Mouse (Mus musculus) urinary bladder, postnatal 36 days (tissue): ENCODE data around the gene Klhl20.
"Not testable (repeated sequence)": the region's sequence is repeated elsewhere in the genome, so short reads cannot be mapped to it uniquely, and the experiment has no call there.

Experiments used
- DNase-seq, 2 experiments: peaks; one replicate each; pipeline ENCODE4 v3.0.0; 2022; ENCODE audit warnings: low spot score in 2 of 2, mixed read lengths in 1 of 2

Gene Klhl20

DNA sequence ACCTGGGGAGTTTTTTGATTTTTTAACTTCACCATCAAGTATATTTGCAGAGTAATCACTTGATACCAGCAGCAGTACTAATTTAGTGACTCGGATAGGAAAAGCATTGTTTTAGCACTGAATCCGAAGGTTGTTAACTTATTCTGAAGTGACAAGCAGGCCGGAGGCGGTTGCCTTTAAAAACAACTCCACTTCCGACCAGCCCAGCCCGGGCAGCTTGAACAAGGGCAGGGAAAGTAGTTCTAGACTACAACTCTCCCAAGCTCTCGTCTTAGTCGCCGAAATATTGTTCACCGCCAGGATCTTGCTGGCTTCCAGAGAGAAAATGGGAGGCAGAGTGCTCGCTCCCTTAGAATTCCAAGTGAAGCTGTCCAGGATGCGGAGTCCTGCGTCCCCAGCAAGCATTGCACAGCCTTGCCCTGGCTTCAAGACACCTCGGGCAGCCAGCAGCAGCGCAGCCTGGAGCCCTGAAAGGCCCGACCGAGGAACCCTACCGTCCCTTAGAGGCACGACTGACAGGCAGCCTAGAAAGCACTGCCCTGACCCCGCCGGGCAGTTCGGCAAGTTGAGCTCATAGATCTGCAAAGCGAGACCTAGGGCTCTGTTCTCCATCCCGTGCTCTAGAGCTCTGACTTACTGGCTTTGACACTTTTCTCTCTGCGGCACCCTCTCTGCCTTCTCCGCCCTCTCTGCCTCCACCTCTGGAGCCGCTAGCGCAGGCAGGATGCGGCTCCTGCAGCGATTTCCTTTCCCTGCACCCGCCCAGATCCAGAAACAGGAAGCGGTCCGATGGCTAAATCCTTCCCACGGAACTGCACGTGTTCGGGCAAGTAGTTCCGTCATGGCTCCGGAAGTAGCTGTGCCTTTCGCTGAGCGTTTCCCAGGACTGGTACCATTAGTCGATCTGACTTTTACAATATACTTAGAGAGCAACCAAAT is at the start of gene Klhl20:
Gene Klhl20, minus strand, starts transcription at position 786 of the 939 bp plus-strand sequence.
- DNase-seq: peak; percentile 93 to 95

DNA sequence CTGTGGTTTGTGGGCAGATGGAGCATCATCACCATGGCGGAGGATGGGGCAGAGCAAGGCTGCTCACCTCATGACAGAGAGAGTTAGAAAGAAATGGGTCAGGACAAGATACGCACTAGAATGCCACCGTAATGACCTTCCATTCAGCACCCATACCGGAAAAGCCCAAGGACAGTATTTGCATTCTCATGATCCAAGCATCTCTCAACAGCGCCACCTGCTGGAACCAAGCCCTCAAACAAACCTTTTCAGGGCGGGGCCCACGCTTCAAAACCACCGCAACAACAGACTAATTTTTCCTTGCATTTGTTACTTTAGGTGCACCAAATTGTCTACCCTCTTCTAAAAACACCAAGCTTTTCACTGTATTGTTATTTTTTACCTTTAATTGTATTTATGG is 49.4 kb upstream of the Klhl20 start:
- peak in 1 of 2 experiments; percentile 38 for DNase-seq

DNA sequence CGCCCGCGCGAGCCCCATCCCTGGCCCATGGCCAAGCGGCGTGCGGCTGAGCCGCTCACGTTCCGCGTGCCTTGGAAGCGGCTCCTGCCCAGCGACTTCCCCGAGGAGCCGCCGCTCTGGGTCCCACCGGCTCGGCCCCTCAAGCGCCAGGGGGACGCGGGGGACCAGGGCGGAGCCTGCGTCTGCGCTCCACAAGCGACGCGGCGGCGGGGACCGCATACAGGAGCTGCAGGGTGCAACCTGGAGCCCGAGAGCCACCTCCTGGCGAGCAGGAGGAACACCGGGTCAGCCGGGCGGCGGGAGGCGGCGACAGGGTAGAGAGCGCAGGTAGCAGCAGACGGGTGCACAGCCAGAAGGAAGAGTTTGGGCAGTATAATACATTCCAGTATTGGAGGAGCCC is 39.3 kb upstream of the Klhl20 start:
- DNase-seq: peak; percentile 65 to 73

DNA sequence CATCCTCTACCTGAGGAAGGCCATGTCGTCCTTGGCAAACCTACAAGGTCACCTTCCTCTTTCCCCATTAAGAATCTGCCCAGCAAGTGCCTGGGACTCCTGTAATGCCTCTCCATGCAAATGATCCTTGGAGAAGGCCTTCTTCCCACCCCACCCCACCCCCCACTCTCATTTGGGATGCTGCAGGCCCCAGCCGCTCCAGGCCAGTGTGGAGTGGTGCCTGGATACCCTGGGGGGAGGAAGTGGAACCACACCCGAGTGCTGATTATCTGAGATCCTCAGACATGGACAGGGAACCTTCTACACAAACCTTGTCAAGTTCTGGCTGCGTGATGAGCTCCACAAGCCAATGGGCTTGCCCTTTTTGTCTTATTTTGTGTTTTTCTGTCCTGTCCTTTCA is 29.0 kb upstream of the Klhl20 start:
- DNase-seq: no peak

DNA sequence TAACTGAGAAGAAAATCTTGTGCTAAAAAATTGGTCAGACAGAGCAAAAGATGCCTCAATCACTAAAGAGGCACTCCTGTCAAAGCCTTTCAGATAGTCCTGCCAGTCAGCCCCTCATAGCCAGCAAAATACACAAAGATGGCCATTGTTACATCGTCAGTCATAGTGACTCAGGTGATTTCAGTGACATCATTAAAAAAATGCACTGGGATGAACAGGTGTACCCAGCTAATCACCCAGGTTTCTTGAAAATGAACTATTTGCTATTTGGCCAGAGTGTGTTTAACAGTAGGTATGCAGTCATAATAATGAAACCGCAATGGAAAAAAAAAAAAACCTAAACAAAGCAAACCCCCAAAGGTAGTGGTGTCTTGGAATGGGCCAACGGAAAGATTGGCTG is 27.9 kb upstream of the Klhl20 start, which contains the start of gene Tex50:
Gene Tex50, minus strand, starts transcription at position 101 of the 400 bp plus-strand sequence.
- DNase-seq: no peak

DNA sequence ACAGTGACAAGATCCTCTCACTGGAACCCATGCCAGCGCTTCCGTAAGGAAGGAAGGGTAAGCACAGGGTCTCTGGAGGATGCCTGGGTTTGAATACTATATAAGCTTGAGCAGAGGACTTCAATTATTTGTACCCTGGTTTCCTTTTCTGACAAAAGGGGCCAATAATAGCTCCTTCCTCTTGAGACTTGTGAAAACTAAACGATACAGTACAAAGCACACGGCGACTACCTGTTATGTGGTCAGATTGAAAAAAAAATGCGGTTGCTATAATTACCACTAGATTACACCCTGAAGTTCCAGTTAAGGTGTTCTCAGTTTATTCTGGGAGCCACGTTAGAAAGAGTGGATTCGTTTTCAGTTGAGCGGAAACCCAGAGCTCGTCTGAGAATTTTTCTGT is 25.2 kb upstream of the Klhl20 start:
- DNase-seq: no peak

DNA sequence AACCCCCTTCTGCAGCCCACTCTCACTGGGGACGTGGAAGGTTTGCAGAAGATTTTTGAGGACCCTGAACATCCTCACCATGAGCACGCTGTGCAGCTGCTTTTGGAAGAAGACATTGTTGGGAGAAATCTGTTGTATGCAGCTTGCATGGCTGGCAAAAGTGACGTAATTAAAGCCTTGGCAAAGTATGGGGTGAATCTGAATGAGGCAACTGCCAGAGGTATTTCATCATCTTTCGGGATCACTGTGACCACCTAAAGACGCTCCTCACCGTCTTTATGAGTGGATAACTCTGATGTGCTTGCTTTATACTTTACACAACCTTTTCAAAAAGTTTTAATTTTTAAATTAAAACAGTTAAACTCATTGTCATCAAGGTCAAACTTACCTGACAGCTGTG is 19.8 kb upstream of the Klhl20 start:
- no peak for DNase-seq

- DNase-seq: no peak
Observed at GRCm38 (mm10) chr1:161147888-161148287, 16.6 kb upstream of the Klhl20 start.

- DNase-seq: not testable (repeated sequence)
Observed at GRCm38 (mm10) chr1:161145611-161146010, 14.3 kb upstream of the Klhl20 start.

DNA sequence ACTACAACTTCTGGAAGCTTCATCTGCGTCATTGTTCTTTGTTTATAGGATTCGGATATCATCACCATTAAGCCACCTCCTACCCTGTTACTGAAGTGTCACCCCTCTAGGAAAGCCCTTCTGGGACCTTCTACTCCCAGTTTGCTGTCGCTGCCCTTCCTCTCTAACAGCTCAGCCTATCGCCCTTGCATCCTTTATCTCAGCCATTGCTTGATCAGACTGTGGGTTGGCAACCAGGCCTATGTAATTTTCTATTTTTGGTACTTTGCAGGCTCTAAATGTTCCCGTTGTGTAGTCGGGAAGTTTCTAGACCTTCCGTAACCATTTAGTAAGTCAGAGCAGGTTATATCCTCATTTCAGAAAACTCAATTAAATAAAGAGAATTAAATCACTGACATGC is 11.9 kb upstream of the Klhl20 start:
- DNase-seq: no peak

DNA sequence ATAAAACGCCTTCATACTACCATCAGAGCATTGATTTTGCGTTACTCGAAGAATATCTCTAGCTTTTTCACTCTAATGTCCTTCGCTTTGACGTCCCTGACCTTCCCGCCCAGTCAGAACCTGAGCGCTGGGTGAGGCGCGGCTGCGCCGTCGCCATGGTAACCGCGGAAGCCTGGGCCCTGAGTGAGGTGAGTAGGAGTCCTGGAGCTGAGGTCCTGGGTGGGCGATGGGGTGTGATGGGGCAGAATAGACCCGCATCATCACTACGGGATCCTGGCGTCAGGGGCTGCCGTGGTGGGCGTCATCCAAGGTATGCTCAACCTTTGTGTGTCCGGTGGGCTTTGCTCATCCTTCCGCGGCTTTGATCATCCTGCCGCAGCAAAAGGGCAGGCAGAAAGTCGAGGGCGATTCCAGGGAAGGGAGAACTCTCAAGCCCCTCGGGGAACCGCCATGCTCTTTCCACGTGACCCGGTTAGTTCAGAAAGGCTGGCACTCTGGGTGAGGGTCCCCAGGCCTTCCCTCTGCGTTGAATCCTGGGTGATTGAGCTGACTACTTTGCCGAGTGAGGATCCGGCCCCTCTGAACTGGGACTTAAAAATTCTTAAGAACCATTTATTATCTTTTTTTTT is 11.3 kb upstream of the Klhl20 start, which contains the start of gene Ankrd45:
Gene Ankrd45, plus strand, starts transcription at position 161 of the 629 bp plus-strand sequence.
- DNase-seq: peak in 1 of 2 experiments; percentile 11

GRCm38 (mm10) chr1:161140026-161140762 is 8.9 kb upstream of the Klhl20 start:
- DNase-seq: peak in 1 of 2 experiments; percentile 34

- DNase-seq: no peak
Observed at GRCm38 (mm10) chr1:161139496-161139895, 8.2 kb upstream of the Klhl20 start.

DNA sequence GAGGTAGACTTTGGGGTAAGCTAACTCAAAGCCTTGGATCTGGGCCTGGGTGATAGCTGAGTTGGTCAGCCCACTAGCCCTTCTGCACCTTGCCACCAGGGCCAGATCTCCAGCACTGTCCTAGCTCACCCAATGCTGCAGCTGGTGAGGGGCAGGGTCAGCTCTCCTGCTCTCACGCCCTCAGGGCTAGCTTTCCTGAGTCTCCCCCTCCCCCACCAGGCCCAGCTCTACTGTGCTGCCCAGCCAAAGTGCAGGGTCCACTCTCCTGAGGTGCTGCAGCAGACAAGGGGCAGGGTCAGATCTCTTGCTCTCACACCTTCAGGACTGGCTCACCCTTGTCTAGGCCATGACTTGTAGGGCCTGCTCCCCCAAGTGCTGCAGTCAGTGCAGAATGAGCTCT is 4.8 kb downstream of the Klhl20 start:
- no peak for DNase-seq

GRCm38 (mm10) chr1:161122661-161123418 is 8.5 kb downstream of the Klhl20 start:
- DNase-seq: no peak

DNA sequence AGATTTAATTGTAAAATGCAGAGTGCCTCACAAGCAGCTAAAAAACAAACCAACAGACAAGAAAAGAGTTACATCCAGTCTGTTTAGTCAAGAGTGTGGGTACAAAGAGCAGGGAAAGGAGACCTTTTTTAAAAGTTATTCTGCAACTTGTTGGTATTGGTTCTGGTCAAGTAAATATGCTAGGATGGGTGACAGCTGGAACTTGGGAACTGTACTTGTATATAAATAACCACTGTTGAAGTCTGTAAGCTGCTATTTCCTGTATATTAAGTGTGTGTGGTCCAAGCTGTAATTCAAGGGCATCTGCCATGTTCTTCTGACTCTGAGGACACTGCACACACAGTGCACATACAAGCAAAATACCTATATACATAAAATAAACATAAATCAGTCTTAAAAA is 16.7 kb downstream of the Klhl20 start:
- no peak for DNase-seq

DNA sequence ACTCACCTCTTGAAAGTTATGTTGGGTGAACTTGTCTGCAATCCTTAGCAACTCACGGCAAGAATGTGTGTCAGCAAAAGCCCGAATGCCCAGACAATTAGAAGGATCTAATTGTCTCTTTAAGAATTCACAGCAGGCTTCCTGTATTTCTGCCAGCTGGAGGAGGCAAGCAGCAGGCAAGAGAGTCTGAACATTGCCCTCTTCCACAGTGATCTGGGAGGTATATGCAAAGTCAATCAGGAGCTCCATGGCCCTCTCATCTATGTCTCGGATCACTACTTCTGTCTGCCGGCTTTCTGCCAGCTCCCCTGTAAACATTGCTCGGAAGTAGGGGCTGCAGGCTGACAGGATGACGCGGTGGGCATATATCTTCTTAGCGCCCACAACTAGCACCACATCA is 22.1 kb downstream of the Klhl20 start:
- no peak for DNase-seq

DNA sequence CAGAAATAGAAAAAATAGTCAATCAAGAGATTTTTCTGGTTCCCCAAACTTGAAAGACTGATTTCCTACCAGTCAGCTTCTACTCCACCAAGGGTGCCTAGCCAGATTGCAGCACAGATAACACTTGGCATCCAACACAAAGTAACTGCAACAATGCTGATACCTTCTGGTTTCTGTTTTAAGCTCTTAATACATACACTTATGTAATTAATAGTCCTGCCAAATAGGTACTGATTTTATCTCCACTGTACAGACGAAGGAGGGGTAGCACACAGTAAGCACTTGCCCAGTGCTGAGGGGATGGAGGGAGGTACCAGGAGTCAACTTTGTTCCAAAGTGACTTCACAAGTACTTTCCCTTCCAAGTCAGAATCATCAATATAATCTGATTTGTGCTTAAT is 27.5 kb downstream of the Klhl20 start:
- DNase-seq: no peak

DNA sequence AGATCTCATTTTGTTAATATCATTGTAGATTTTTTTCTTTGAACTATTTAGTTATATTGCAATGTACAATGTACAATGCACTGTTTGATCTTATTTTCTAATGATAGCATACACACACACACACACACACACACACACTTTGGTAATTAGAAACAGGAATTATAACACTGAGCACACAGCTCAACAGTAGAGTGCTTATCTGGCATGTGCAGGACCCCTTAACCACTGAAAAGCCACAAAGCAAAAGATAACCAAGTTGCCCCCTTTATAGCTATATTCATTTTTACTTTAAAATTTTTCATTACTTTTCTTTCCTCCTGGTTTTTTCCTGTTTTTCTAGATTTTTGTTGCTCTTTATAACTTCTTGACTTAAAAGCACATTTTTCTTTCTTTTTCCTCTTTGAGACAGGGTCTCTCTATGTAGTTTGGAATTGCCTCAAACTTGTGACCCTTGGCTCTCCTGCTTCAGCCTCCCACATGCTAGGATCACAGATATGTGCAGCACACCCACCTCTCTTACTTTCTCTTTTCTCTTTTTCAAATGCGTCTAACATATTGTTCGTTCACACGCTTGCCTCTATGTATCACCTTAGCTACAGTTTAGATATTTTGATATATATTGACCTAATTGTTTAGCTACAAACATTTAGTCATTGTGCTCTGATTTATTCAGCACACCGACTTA is 31.4 kb downstream of the Klhl20 start:
- DNase-seq: no peak

DNA sequence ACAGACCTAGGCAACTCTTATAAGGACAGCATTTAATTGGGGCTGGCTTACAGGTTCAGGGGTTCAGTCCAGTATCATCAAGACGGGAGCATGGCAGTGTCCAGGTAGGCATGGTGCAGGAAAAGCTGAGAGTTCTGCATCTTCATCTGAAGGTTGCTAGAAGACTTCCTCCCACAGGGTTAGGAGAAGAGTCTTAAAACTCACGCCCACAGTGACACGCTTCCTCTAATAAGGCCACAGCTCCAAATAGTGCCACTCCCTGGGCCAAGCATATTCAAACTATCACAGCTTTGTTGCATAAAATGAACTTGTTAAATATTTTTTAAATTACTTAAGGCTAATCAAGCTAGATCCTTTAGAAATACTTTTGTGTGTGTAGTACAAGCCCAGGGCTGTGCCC is 54.1 kb downstream of the Klhl20 start:
- no peak for DNase-seq

- no peak for DNase-seq
Observed at GRCm38 (mm10) chr1:161076238-161076637, 55.1 kb downstream of the Klhl20 start.
